Mouse (Mus musculus) midbrain, embryonic 16.5 days (tissue): ENCODE measurements at regions not wholly inside any gene's neighbourhood (a gene's known extent, or its start where the extent isn't known, plus 50 kb on each side); places are given as distances from the start of the nearest gene placed in this dataset.

ENCODE experiments used
- ATAC-seq: fragments of 200-750 bp; cut with Nextera tagmentation; 2 replicates; pipeline ENCODE4 v1.8.0; 2017; ENCODE audit warnings: moderate TSS enrichment
- H3K27ac ChIP-seq: fragments of 300-500 bp; sonication (generic); 2 replicates; pipeline ENCODE4 v1.5.1; 2014; ENCODE audit warnings: mild to moderate bottlenecking, low read length, mixed read lengths
- H3K27me3 ChIP-seq: fragments of 300-500 bp; sonication (generic); 2 replicates; pipeline ENCODE4 v1.6.1; 2014; ENCODE audit warnings: low read depth, low read length, mixed read lengths; ENCODE audit not compliant: control insufficient read depth, insufficient read depth
- H3K36me3 ChIP-seq: fragments of 300-500 bp; sonication (generic); 2 replicates; pipeline ENCODE4 v1.6.1; 2014; ENCODE audit warnings: mild to moderate bottlenecking, low read length, moderate library complexity, mixed read lengths; ENCODE audit not compliant: control insufficient read depth, insufficient read depth
- H3K4me1 ChIP-seq: fragments of 300-500 bp; sonication (generic); 2 replicates; pipeline ENCODE4 v1.6.1; 2014; ENCODE audit warnings: mild to moderate bottlenecking, low read length, mixed read lengths; ENCODE audit not compliant: control insufficient read depth, insufficient read depth
- H3K4me2 ChIP-seq: fragments of 300-500 bp; sonication (generic); 2 replicates; pipeline ENCODE4 v1.6.1; 2014; ENCODE audit warnings: mild to moderate bottlenecking, low read length, mixed read lengths
- H3K4me3 ChIP-seq: fragments of 300-500 bp; sonication (generic); 2 replicates; pipeline ENCODE4 v1.5.1; 2014; ENCODE audit warnings: low read depth, mild to moderate bottlenecking, low read length, moderate library complexity, mixed read lengths
- H3K9ac ChIP-seq: fragments of 300-500 bp; sonication (generic); 2 replicates; pipeline ENCODE4 v1.6.1; 2014; ENCODE audit warnings: low read depth, low read length, mixed read lengths
- H3K9me3 ChIP-seq: fragments of 300-500 bp; sonication (generic); replicated peaks from 2 replicates; pipeline ENCODE4 v1.6.1; 2014; ENCODE audit warnings: mild to moderate bottlenecking, low read length, mixed read lengths; ENCODE audit not compliant: control insufficient read depth, poor library complexity, severe bottlenecking
- WGBS: fragments of 180-500 bp; shearing (Covaris S2); extraction: QIAGEN DNeasy Blood & Tissue Kit; methylation state at CpG from one replicate; pipeline ENCODE4 v1.1.7; 2014; 5-methylcytosine and 5-hydroxymethylcytosine counted together

DNA sequence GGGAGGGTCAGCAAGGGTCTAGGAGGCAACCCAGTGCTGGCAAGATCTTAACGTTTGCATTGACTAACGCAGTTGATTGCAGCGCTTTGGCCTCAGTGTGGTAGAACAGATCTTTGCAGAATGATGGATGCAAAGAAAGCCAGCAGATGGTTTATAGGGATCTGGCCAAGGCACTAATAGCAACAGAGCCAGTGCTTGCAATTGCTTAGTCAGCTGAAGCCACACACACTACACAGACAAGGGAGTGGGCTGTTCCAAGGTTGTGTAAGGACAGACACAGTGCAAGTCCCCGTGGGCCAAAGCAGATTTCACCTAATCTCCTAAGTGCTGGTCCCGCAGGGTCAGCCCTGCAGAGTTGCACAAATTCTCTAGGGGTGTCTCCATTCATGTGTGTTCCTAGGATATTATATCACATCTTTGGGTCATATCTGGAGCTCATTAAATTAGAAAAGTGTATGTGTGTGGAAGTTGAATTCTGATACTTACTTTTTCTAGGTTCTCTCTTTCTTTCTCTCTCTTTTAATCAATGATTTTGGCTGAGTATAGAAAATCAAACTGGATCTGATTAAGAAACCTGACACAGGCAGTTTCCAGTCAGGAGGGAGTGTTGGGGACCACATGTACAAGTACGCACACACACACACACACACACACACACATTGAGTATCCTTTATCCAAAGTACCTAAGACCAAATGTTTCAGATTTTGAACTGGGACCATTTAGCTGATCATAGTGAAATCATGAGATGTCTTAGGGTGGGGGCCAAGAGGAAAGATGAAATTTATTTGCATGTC, 68.5 kb upstream of the Mboat1 start:
- Histone ChIP-seq H3K36me3 (no peaks in the 10 kb centered on the region), H3K4me2 (no peak overlapping the region), H3K9ac (no peak overlapping the region), H3K27me3 (no peaks in the 10 kb centered on the region), H3K4me1 (peaks cover 2% of the 10 kb centered on the region; the same call in 1 of the 2 replicates), H3K9me3 (no peaks in the 10 kb centered on the region), H3K4me3 (no peak overlapping the region), H3K27ac (no peak overlapping the region)
- WGBS, result 76% methylated on average over 6 of the region's 6 CpGs
- no peak for ATAC-seq

- Histone ChIP-seq H3K4me2 (no peak overlapping the region), H3K4me3 (no peak overlapping the region), H3K9ac (no peak overlapping the region), H3K4me1 (peaks cover 2% of the 10 kb centered on the region; the same call in 1 of the 2 replicates), H3K27ac (no peak overlapping the region), H3K36me3 (no peaks in the 10 kb centered on the region), H3K27me3 (no peaks in the 10 kb centered on the region), H3K9me3 (no peaks in the 10 kb centered on the region)
- ATAC-seq, result no peak
- WGBS, result 36% methylated on average over 8 of the region's 8 CpGs
These were observed 70.8 kb upstream of the Mboat1 start for GRCm38 (mm10) chr13:30065520-30065919.

GRCm38 (mm10) chr13:30063741-30064140, 72.5 kb upstream of the Mboat1 start:
- 79% methylated on average over 3 of the region's 3 CpGs for WGBS
- no peak overlapping the region for H3K4me3 ChIP-seq
- H3K9ac ChIP-seq, result no peak overlapping the region
- peaks cover 2% of the 10 kb centered on the region; the same call in 1 of the 2 replicates for H3K4me1 ChIP-seq
- no peak overlapping the region for H3K27ac ChIP-seq
- no peak overlapping the region for H3K4me2 ChIP-seq
- no peak for ATAC-seq
- no peaks in the 10 kb centered on the region for H3K36me3 ChIP-seq
- H3K27me3 ChIP-seq, result no peaks in the 10 kb centered on the region
- no peaks in the 10 kb centered on the region for H3K9me3 ChIP-seq

- Histone ChIP-seq H3K36me3 (no peaks in the 10 kb centered on the region), H3K4me3 (no peak overlapping the region), H3K4me1 (peaks cover 2% of the 10 kb centered on the region; the same call in 1 of the 2 replicates), H3K9me3 (no peaks in the 10 kb centered on the region), H3K4me2 (no peak overlapping the region), H3K9ac (no peak overlapping the region), H3K27ac (no peak overlapping the region), H3K27me3 (no peaks in the 10 kb centered on the region)
- ATAC-seq, result no peak
- WGBS, result 89% methylated on average over 4 of the region's 4 CpGs
These were observed 74.0 kb upstream of the Mboat1 start for GRCm38 (mm10) chr13:30062285-30062684.

DNA sequence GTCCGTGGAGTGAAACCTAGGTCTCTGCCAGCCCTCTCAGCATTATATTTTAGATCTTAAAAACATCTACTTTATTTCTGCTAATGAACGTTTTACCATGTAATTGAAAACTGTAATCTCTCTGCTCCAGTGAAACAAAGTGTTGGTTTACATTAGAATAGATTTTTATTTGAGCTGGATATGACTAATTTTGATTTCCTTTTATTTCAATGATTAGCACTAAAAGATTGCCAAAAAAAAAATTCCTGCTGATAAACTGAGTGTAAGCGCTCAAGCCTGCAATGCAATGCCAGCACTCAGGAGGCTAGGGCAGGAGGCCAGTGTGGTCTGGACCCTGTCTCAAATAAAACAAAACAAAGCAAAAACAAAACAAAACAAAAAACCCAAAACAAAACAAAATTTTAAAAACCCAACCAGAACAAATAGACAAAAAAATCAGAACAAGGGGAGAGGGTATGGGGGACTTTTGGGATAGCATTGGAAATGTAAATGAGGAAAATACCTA, 69.3 kb upstream of the E2f3 start:
- no peak for ATAC-seq
- H3K27me3 ChIP-seq, result no peaks in the 10 kb centered on the region
- no peaks in the 10 kb centered on the region for H3K36me3 ChIP-seq
- H3K27ac ChIP-seq, result no peak overlapping the region
- H3K9me3 ChIP-seq, result no peaks in the 10 kb centered on the region
- WGBS, result 85% methylated on average over 3 of the region's 3 CpGs
- H3K4me2 ChIP-seq, result no peak overlapping the region
- H3K4me3 ChIP-seq, result no peak overlapping the region
- no peaks in the 10 kb centered on the region for H3K4me1 ChIP-seq
- no peak overlapping the region for H3K9ac ChIP-seq

- no peak for ATAC-seq
- no peak overlapping the region for H3K4me3 ChIP-seq
- H3K9ac ChIP-seq, result no peak overlapping the region
- 74% methylated on average over 16 of the region's 16 CpGs for WGBS
- H3K27me3 ChIP-seq, result no peaks in the 10 kb centered on the region
- H3K27ac ChIP-seq, result no peak overlapping the region
- H3K4me1 ChIP-seq, result no peaks in the 10 kb centered on the region
- no peaks in the 10 kb centered on the region for H3K36me3 ChIP-seq
- H3K4me2 ChIP-seq, result no peak overlapping the region
- no peaks in the 10 kb centered on the region for H3K9me3 ChIP-seq
These were observed 66.2 kb upstream of the E2f3 start for GRCm38 (mm10) chr13:30051891-30052550.

DNA sequence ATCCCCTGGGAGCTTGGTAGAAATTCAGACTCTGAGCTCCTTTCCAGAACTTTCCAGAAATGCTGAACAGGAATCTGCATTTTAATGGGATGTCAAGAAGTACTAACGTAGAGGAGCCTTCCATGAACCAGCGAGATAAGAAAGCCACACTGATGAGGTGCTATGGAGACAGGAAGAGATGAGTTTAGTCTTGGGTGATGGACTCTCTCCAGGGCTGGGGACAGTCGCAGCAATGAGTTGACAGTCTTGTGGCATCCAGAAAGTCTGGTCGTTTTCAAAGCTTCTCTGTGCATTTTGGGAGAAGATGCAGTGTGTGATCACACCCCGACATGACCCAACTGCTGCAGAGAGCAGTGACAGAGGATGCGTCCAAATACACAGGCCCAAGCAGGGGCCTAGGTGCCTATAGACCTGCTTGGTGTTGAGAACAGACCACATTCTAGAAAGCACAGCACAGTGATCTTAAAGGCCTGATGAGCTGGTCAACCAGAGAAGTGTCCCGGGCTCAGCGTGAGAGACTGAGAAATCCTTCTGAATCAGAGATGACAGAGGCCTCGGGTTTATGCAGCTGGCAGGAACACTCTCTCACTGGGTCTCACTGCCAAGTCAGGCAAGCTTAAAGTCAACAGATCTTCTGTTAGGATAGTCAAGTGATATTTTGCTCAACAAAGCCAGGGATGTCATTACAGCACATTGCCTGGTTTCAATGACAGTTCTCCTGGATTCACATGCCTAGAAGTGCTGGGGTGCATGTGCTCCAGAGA, 65.1 kb upstream of the E2f3 start:
- no peaks in the 10 kb centered on the region for H3K4me1 ChIP-seq
- no peak overlapping the region for H3K27ac ChIP-seq
- no peaks in the 10 kb centered on the region for H3K27me3 ChIP-seq
- H3K9ac ChIP-seq, result no peak overlapping the region
- H3K4me2 ChIP-seq, result no peak overlapping the region
- 87% methylated on average over 9 of the region's 9 CpGs for WGBS
- ATAC-seq, result no peak
- no peaks in the 10 kb centered on the region for H3K9me3 ChIP-seq
- no peak overlapping the region for H3K4me3 ChIP-seq
- H3K36me3 ChIP-seq, result no peaks in the 10 kb centered on the region

- Histone ChIP-seq H3K27me3 (no peaks in the 10 kb centered on the region), H3K4me3 (no peak overlapping the region), H3K9ac (no peak overlapping the region), H3K27ac (no peak overlapping the region), H3K36me3 (no peaks in the 10 kb centered on the region), H3K4me1 (no peaks in the 10 kb centered on the region), H3K9me3 (no peaks in the 10 kb centered on the region), H3K4me2 (no peak overlapping the region)
- no peak for ATAC-seq
- WGBS, result 87% methylated on average over 11 of the region's 11 CpGs
These were observed 62.5 kb upstream of the E2f3 start for GRCm38 (mm10) chr13:30048260-30048859.
